Mouse (Mus musculus): ENCODE data around the gene Emp1.

The Emp1 gene

GRCm38 (mm10) chr6:135363344-135364040 is 1.1 kb downstream of the Emp1 start:
- DNase-seq (ENCODE audit: low spot score): peak; percentile 20

GRCm38 (mm10) chr6:135364041-135364745 is 1.8 kb downstream of the Emp1 start:
- peak; percentile 23 for DNase-seq (ENCODE audit: low spot score)

GRCm38 (mm10) chr6:135364891-135365301 is 2.6 kb downstream of the Emp1 start:
- no peak for DNase-seq (ENCODE audit: low spot score)

GRCm38 (mm10) chr6:135365614-135366013 is 3.3 kb downstream of the Emp1 start:
- DNase-seq (ENCODE audit: low spot score): no peak

GRCm38 (mm10) chr6:135368230-135368629 is 5.9 kb downstream of the Emp1 start:
- DNase-seq (ENCODE audit: low spot score): no peak

GRCm38 (mm10) chr6:135369551-135369968 is 7.2 kb downstream of the Emp1 start:
- DNase-seq (ENCODE audit: low spot score): no peak

- no peak for DNase-seq (ENCODE audit: low spot score)
These were observed 8.6 kb downstream of the Emp1 start for GRCm38 (mm10) chr6:135370954-135371353.

DNA sequence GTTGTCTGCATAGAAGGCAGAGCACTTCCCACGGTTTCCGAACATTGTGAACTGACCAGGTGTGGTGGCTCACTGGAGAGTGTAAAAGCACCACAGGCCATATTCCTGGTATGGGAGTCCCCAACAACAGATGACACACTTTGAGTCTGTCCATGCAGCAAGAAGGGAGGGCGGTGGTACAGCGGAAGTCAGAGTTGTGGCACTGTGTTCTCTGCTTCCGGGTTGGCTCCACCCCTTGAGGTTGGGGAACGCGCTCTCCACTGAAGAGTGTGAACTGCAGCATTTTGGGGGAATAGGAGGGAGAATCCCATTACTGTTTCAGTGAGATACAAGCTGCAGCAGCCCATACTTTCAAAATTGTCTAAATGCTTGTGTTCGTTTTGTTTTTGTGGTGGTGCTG is 11.0 kb downstream of the Emp1 start:
- no peak for DNase-seq (ENCODE audit: low spot score)

DNA sequence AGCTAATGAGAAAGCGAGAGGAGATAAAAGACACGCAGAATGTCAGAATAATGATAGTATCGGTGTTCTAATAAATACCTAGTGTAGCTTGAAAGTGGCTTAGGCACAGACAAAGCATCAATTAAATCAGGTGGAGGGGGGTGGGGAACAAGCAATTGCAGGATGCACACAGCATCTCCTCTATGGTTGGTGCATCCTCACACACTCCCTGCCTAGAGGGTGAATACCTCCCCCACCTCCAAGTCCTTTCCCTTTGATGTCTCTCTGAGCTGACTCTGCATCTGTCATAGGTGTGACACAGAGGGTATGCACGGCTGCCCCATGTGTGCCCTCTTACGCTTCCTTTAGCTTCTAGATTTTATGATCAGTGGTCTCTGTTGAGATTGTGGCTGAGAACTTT is 13.5 kb downstream of the Emp1 start:
- DNase-seq (ENCODE audit: low spot score): no peak

- no peak for DNase-seq (ENCODE audit: low spot score)
These were observed 13.9 kb downstream of the Emp1 start for GRCm38 (mm10) chr6:135376248-135376647.

DNA sequence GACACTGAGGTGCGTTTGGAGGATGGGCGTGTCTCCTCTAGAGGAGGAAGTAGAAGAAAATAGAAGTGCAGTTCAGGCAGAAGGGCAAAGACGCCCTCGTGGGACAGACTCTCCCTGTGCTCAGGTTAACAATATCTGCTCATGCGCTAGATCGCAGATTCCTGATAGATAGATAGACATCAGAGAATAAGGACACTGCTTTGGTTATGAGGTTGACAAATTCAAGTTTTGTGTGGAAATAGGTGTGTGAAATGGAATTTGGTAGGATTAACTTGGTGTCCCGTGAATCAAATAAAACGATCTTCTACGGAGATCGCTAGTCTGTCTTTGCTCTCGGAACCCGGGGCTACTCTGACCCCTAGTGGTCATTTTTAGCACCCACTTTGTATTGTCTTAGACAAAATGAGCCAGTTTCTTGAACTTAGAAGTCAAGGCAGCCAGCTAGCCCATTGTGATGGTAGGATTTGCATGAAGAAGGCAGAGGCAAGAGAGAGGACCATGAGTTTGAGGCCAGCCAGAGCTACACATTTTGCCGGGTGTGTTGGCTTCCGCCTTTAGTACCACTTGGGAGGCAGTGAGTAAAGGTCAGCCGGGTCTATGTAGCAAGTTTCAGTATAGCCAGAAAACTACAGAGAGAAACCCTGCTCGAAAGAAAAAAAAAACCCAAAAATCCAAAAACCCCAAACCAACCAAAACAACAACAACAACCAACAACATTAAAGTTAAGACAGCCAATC is 15.4 kb downstream of the Emp1 start:
- peak; percentile 60 for DNase-seq (ENCODE audit: low spot score)

DNA sequence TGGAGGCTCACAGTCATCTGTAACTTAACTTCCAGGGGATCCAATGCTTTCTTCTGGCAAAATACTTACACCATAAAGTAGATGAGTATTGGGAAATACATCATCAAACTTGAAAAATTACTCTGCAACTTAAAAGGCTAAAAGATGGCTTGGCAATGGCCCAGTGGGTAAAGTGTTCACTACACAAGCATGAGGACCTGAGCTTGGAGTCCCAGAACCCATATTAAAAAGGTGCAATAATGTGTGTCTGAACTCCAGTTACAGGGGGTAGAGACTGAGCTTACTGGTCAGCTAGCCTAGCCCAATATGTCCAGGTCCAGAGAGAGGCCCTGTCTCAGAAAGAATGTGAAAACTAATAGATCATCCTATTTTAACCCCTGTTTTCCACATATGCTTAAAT is 21.6 kb downstream of the Emp1 start:
- DNase-seq (ENCODE audit: low spot score): no peak

DNA sequence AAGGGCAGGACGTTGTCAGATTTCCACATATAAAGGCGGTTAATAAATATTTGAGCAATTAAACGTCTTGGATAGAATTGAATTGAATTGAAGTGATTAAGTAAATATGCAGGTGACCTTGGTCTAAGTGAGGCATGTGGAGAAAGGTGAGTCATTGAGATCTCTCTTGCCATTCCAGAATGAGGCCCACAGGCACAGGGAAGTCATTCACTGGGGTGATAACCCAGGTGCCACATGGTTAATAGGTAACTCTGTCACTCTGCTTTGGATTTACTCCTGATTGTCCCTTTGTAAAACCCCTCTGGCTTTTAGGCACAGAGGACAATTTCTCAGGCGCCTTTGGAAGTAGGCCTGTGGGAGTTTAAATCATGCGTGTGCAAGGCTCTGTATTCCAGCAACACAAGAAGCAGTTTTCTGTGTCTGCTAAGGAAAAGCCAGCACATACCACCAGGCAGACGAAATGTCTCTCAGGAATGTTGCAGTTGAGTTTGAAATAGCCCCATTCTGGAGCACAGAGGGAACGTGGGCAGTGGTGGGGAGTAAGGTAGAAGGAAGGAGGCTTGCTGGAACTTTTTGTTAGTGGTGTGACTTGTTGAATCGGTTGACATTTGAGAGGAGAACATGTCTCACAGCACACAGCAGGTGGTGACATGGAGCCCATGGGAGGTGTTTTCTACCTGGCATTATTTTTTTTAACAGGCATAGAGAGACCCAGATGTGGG is 23.6 kb downstream of the Emp1 start:
- no peak for DNase-seq (ENCODE audit: low spot score)

GRCm38 (mm10) chr6:135387653-135388052 is 25.3 kb downstream of the Emp1 start:
- no peak for DNase-seq (ENCODE audit: low spot score)

GRCm38 (mm10) chr6:135388711-135389110 is 26.4 kb downstream of the Emp1 start:
- DNase-seq (ENCODE audit: low spot score): no peak

- no peak for DNase-seq (ENCODE audit: low spot score)
These were observed 28.1 kb downstream of the Emp1 start for GRCm38 (mm10) chr6:135390398-135390797.

- DNase-seq (ENCODE audit: low spot score): no peak
These were observed 33.0 kb downstream of the Emp1 start for GRCm38 (mm10) chr6:135395375-135395774.

DNA sequence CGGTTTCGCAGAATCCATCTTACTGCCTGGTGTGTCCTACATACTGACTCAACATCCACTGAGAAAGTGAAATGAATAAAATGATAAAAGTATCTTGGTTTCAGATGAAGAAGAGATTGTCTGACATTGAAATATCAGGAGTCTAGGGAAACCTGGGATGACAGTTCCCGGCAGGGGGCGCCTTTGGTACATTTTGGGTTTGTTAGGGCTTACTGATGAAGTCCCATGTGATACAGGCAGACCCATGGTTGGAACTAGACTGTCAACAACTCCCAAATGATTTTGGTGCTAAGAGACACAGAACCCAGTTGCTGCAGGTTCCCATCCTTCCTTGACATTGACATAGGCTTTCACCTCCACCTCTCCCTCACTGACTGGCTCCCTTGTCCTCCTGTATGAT is 34.7 kb downstream of the Emp1 start:
- DNase-seq (ENCODE audit: low spot score): no peak

- no peak for DNase-seq (ENCODE audit: low spot score)
These were observed 35.4 kb downstream of the Emp1 start for GRCm38 (mm10) chr6:135397788-135398187.

DNA sequence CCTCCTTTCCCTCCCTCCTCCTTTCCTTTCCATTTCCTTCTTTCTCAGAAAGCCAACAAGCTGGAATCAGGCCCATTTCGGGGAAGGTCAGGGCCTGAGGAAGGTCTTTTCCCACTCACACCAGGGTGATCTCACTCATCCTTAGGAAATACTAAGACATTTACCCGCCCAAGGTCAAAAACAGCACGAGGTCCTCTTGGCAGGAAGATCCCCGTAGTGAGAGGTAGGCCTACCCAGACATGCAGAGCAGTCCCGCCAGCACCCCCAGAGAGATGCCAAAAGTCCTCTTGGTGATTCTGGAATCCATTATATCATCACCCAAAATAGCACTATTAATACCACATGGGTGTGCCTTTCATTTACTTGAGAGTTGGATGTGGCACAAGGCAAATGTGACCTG is 36.5 kb downstream of the Emp1 start:
- no peak for DNase-seq (ENCODE audit: low spot score)

GRCm38 (mm10) chr6:135400306-135400705 is 38.0 kb downstream of the Emp1 start:
- DNase-seq (ENCODE audit: low spot score): peak; percentile 26

- no peak for DNase-seq (ENCODE audit: low spot score)
These were observed 42.7 kb downstream of the Emp1 start for GRCm38 (mm10) chr6:135405093-135405492.
